Mouse (Mus musculus) ES-CJ7 (cell line): Measurements from ENCODE around the gene Grin2c.

Experiments
- DNase-seq: peaks from one replicate; pipeline ENCODE4 v3.0.0; 2011; ENCODE audit warnings: low read depth, low spot score

Grin2c gene

DNA sequence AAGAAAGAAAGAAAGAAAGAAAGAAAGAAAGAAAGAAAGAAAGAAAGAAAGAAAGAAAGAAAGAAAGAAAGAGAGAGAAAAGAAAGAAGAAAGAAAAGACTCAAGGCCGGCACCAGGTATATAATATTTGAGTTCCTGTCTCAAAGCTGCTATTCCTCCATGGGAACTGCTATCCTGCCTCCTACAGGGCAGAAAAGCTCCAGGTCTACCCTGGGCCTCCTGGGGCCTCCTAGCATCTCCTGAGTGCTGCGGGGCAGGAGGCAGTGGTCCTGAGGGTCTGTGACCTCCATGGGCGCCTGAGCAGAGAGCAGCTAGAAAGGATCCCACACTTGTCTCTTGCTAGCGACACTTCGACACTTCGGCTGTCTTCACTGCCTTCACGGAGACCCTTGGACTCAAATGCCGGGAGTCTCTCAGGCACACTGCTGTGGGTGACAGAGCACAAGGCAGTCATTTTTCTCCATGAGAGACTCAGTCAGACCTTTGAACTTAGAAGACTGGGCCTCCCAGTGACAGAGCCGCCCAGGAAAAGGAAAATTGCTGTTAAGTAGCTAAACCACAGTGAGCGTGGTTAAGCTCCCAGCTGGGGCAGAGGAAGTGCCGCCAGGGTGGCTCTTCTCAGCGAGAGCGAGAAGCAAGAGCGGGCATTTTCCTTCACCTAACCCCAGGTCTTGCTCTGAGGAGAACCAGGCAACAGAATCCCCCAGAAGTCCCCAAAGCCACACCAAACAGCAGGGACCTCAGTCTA lies 35.7 kb downstream of the Grin2c start:
- DNase-seq = no peak

DNA sequence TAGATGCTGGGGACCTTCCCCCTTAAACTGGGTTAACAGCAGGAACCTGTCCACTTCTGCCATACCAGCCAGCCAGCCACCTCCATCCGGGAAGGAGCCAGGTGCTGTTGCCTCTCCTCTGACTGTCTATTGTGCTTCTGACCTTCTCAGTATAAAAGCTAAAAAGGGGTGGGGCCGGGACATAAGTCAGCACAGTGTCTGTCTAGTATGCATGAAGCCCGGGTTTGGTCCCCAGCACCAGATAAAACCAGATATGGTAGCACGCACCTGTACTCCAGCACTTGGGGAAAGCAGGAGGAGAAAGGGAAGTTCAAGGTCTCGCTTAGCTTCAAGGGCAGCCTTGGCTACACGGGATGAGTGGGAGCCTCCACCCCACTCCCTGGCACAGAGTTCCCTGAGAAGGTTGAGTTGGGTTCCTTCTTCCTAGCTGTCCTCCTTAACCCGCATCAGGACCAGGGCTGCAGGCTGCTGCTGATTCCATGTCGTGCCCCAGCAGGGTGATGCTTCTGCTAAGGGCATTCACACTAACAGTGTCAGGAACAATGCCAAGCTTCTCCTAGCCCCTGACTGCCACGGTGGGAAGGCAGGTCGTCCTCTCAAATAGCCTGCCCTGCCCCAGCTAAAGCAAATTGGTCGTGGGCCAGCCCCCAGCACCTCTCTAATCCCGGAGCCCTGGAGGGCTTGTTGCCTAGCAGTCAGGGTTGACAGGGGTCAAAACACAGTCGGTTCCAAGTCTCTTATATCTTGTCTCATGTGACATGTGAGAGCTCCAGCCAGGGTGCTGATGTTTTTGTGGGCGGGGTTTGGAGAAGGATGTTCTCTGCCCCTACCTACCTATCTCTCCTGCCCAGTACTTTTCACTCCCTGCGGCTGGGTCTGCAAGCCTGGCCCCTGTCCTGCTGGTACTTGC lies 37.8 kb downstream of the Grin2c start:
- DNase-seq = peak; percentile 90

DNA sequence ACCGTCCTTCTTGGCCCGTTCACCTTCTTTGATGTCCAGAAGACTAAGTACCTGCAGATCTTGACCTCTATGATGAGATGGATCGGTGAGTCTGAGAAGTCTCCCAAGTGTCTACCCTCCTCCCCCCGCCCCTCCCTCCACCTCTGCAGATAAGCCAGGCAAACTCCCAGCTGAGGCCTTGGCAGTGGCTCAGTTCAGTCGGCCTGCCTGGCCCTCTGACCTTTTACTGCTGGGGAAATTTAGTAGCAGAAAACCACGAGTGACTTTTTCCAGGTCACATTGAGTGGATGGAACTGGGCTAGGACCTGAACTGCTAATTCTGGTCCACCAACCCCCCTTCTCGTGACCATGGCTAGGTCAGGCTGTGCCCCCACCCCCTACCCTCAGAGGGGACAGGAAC lies 38.6 kb downstream of the Grin2c start:
- DNase-seq = no peak

DNA sequence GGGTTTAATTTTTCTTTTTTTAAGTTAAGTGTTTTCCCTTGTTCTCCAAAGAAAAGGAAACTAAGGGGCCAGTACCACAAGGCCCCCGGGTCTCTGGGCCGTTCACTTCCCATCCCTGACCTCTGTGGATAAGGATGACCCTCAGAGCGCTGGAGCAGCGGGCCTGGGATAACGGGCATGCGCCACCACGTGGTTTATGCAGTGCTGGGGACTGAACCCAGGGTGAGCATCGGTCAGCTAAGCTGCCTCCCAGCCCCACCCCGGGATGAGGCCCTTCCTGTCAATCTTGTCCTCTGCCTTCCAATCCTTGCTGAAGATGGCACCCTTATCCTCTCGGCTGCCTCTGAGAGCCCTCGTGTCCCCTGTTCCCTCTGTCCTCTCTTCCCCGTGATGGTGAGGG lies 39.4 kb downstream of the Grin2c start:
- no peak for DNase-seq

DNA sequence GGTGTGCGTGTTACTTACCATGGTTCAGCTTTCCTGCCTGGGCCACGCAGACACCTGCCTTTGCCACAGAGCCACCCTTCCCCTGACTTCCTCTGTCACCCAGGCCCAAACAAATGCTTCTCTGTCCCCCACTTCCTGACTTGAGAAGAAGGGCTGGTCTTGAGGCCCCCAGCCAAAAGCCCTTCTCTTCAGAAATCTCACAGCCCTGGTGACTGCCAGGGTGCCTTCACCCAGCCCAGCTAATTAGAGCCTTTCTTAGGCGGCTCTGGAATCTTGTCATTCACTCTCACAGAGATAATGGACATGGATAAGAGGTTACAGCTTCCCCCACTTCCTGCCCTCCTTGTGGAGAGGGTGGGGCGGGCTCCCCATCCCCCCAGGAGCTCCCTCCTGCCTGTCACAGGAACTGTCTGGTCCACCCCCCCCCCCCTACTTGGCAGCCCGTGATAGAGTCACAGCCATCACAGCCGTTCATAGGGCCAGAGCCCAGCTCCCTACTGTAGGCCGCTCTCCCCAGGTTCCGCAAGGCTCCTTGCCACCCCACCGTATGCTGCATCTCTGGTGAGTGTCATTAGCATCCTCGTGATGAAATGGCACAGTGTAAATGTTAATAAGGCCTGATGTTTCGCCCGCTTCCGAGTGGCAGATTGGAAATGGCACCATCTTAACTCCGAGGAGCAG lies 40.1 kb downstream of the Grin2c start:
- DNase-seq = peak; percentile 59

DNA sequence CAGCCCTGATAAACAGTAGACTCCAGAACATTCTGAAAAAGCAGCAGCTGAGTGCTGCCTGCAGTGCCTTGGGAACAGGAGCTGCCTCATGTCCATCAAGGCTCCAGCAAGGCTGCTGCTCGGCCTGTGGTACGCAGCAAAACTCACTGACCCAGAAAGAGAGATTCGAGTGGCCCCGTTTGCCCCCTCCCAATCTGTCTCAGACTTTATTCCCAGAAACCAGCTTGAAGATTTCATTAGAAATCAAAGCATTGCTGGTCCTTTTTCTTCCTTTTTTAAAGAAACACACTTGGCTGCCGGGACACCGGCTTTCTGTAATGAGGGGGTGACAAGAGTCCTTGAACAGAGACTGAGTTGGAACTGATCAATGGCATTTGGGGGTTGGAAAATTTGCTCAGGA lies 41.7 kb downstream of the Grin2c start:
- no peak for DNase-seq

DNA sequence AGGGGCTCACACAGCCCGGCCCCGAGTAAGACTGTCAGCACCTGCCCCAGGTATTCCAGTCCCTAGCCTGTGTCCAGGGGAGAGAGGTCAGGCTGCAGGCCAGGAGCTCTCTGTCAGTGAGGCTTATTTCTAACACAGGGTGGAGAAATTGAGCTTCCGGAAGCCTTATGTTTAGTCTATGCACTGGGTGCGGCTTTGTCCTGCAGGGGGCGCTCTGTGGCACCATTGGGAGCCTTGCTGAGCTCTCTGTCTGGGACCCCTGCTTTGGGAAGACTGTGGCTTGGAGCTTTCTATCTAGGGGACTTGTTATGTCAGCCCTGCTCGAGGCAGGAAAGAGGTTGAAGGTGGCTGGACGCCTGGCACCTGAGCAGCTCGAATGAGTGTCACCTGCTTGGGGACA lies 42.2 kb downstream of the Grin2c start:
- DNase-seq = peak; percentile 67

DNA sequence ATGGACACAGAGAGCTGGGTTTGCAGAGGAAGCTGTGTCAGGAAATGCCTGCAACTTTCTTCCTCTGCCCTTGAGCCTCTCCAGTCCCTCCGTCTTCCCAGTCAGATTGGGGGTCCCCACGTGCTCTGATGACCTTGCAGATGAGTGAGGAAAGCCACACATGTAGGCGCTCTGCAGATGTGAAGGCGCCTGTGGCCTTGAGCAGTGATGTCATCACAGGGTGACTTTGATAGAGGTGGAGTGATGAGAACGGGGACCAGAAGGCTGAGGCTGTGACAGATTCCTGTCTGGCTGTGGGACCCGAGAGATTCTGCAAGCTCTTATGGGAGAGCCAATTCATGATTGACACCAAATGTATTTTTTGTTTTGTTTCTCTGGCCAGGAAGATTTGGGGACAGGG lies 43.2 kb downstream of the Grin2c start:
- DNase-seq = no peak

DNA sequence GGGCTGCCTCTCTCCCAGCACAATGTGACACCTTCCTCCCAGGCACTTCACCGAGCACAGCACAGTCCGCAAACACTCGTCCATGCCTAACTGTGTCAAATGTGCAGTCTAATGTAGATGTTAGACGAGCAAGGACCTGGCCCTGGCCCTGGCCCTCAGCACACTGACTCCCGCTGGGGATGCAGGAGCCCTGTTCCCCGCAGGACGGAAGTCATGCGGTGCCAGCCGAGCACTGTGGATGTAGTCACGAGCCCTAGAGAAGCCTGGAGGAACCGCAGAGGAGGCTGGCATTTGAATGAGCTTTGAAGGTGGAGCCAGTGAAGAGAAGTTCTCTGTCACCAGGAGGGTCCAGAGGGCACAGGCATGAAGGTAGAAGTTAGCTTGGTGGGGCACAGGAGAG lies 43.6 kb downstream of the Grin2c start:
- DNase-seq = no peak

DNA sequence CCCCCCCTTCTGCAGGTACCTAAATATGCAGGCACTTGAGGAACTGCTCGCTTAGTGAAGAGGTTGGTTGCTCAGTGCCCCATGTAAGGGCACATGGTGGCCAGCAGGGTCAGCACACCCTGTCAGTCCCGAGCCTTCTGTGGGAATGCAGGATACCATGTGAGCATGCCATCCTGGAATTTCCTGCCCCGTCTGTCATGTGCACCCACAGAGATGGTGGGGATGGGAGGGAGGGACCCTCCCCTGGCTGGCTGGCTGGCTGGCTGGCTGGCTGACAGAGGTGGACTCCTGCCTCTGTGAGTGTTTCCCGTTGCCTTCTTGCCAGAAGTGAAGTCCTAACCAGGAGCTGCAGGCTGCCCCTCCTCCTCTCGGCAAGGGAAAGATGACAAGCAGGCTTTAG lies 44.5 kb downstream of the Grin2c start:
- DNase-seq = no peak

DNA sequence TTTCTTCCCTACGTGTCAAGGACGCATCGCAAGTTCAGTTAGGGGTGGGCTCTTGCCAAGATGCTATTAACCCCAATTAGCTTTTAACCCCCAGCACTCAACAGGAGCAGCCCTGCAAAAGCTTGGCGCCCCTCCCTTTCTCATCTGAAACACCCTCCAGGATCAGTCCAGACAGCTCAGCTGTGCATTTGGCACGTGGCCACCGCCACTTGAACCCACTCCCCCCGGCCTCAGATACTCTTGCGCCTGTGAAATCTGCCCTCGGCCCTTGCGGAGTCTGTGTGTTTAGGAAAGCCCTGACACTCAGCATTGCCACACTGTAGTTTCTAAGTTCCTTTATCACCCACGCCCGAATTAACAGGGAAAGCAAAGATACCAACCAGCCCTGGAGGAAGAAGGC lies 45.0 kb downstream of the Grin2c start:
- no peak for DNase-seq

DNA sequence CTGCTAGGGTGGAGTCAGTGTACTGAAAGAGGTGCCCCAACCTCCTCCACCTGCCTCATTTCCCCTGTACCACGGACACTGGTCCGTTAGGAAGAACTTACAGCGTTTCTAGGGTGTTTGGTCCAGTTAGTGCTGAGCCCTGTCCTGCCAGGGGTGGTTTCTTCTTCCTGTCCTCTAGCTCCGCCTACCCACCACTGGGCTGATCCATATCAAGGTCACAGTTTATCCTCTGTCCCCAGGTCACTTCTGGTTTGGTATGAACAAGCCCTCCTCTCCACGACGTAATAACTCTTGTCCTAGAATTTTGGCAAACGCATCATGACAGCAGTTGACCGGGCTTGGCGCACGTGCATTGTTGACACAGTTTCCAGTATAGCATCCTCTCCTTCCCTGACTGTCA lies 47.4 kb downstream of the Grin2c start:
- no peak for DNase-seq

DNA sequence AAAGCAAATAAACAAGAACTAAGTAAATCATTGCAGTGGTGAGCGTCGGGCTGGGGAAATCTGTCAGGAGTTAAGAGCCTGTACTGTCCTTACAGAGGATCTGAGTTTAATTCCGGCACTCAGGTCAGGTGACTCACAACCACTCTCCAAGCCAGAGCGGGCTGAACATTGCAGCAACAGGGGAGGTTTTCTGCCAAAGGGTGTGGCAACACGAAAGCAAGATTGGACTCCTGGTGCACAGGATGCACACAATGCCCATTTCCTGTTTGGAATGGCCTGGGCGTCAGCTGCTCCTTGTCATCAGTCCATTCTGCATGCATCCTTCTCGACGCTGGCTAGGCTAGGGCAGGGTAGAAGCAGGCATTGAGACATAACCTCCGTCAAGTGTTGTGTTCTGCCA lies 47.8 kb downstream of the Grin2c start:
- DNase-seq = peak; percentile 44

DNA sequence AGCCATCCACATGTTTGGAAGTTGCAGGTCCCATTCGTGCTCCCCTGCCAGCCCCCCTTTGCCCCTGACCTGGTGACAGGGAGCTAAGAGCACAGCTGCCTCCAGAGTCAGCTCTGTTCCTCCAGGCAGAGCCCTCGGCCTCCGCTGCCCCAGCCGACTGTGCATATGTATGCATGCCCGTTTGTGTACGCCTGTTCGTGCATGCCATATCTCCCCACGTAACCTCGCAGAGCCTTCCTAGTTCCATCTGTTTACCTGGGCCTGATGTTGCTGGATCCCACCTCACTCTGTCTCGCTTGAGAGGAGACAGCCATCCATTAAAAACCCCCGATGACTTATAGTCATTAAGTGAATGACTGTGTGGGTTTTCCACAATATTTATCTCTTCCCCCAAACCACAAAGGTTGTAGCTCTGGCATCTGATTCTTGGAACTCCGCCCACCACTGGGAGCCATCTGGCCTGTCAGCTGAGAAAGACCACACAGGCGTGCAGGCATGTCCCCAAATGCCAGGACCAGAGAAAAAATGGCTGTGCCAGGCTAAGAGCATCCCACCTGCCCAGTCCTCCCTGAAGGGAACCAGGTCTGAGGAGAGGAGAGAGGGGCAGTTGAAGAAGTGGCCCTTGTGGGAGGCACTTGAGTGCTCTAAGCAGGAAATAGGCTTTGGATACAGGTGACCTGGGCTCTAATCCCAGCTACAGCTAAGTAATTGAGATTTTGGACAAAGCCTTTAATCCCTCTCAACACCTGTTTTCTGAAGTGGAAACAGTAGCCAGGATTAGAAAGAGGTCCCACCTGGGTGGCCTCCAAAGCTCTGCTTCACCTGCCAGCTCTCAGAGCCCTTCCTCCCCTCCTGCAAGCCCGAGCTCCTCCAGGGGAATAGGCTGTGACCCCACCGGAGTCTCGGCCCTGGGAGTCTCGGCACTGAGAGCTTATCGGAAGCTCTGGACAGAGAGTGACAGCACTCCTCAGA lies 49.3 kb downstream of the Grin2c start:
- no peak for DNase-seq

DNA sequence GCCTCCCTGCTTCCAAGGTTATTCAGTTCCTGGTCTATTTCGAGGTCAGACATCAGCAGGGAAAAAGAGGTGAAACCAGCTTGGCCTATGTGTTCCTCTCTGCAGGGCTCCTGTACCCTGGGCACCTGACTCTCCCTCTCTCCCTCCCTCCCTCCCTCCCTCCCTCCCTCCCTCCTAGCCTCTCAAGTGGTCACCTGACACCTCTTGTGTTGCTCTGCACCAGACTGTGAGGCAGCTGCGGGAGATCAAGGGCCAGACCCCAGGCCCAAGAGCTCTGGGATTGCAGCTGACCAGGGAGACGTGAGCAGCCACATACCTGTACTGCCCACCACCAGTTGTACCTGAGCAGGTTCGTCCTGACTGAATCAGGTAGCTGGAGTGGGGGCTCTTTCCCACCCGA lies 51.9 kb downstream of the Grin2c start:
- no peak for DNase-seq

DNA sequence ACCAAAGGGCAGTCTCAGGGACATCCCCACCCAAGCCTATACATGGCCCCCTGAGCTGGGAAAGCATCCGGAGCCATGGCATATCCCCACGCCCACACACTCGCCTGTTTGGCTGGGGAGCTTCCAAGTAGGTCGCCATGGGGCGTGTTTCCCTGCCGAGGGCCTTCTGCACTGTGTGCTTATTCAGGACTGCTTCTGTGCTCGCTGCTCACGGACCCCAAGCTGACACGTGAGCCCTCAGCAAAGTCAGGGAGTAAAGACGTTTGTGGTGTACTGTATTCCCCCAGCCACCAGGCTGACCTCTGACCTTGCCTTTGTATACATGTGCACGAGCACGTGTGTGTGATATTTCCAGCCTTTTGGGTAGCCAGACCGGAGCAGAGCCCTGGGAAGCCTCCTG lies 54.9 kb downstream of the Grin2c start:
- no peak for DNase-seq

DNA sequence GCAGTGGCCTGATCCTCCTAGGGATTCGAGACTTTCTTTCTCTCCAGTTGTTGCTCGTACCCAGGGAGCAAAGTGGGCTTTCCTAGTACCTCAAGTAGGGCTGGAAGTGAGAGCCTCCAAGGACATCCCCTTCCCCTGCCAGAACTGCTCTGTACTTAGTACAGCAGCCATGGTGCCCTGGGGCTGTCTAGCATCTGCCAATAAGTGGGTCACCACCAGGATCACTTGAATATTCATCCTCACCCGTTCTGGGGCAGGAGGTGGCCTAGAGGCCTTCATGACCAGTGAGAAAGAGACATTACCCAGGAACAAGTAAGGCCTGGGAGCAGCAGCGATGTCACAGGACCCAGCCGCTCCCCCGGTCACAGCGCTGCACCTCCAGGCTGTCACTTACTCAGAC lies 57.1 kb downstream of the Grin2c start:
- DNase-seq = no peak

DNA sequence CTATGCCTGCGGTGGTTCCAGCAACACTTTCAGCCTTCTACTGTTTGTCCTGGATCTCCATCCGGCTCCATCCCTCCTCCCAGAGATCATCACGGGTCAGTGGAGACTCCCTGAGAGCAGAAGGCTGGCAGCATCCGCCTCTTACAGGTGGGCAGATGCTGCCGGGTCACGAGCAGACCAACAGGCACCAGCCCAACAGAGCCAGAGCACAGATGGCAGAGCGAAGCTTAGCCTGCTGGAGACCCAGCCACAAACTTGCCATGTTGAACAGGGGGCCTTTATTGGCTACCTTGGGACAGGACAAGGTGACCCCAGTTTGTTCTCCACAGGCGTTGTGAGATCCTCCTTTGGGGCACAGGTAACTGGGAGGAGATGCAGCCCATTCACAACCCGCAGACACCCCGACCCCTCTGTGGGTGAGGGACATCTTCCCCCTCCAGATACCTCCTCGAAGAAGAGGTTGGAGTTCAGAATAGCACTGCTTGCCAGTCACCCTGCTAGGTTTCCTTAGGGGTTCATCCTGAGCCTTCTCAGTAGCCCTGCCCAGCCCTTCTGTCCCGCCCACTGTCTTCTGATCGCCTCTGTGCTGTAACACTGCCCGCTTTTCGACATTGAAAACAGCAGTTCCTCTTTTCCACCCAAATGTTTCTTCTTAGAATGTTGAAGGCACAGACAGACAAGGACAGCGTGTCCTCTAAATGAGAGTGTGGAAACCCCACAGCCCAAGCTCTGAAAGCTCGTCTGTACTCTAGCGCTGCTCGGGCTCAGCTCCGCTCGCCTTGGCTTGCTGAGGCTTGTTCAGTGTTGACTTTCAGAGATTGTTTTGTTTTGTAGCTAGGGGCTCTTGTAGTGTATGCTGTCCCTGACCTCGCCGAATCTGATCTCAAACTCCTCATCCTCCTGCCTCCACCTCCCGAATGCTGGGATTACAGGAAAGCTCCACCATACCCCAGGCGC lies 58.0 kb downstream of the Grin2c start:
- no peak for DNase-seq

DNA sequence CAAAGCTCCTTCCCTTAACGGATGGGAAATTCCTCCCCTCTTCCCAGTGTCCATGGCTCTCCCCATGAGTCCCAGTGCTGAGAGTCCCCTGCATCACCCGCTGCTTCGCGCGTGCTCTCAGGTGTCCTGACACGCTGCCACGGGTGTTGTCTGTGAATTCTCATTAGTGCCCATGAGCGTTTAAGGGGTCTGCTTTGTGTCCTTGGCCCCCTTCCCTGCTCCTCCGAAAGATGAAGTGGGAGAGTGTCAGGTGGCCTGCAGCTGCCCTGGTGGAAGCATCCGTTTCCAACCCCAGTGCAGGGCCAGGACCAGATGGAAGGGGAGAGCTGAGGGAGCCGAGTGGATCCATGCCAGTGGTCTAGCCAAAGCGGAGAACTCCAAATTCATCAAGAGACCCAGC lies 58.9 kb downstream of the Grin2c start:
- DNase-seq = no peak

DNA sequence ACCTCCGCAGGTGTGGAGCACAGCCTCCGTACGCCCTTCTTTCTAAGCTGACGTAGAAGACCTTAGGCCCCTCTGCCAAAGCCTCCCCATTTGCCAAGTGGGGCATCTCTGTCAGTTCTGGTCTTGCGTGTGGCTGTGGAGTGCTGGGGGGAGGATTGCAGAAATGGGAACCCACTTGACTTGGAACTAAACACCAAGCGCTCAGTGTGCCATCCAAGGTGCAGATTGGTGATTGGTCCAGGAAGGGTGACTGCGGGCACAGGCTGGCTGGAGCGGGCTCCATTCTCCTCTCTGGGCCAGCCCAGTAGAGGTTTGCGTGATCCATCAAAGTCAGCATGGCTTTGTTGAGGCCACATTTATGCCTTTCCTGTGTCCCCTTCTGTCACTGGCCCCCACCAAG lies 64.3 kb downstream of the Grin2c start:
- no peak for DNase-seq
